Mouse (Mus musculus) stomach, postnatal 0 days (tissue): Measurements from ENCODE around the gene Ifit3. TPM values are rescaled to one million over a fixed set of nuclear protein-coding genes. Genes with fewer than 3 reads are reported as not detected.
"Not testable (repeated sequence)": the region's sequence is repeated elsewhere in the genome, so short reads cannot be mapped to it uniquely, and the experiment has no call there.

Experiments
- ATAC-seq: fragments of 200-750 bp; cut with Nextera tagmentation; 2 replicates; pipeline ENCODE4 v1.8.0; 2017; ENCODE audit not compliant: low FRiP score, low TSS enrichment
- DNase-seq: peaks from one replicate; pipeline ENCODE4 v3.0.0-alpha.2; 2016; ENCODE audit warnings: low spot score
- H3K27ac ChIP-seq: fragments of 300-500 bp; sonication (generic); replicated peaks from 2 replicates; pipeline ENCODE4 v1.5.1; 2014; ENCODE audit warnings: mild to moderate bottlenecking, control low read depth
- H3K27me3 ChIP-seq: fragments of 300-500 bp; sonication (generic); 2 replicates; pipeline ENCODE4 v1.6.1; 2014; ENCODE audit warnings: low read length; ENCODE audit not compliant: control insufficient read depth, insufficient read depth
- H3K36me3 ChIP-seq: fragments of 300-500 bp; sonication (generic); 2 replicates; pipeline ENCODE4 v1.6.1; 2014; ENCODE audit warnings: low read length, mixed read lengths; ENCODE audit not compliant: control insufficient read depth, insufficient read depth
- H3K4me1 ChIP-seq: fragments of 300-500 bp; sonication (generic); replicated peaks from 2 replicates; pipeline ENCODE4 v1.6.1; 2014; ENCODE audit warnings: antibody characterized with exemption; ENCODE audit not compliant: control insufficient read depth, insufficient read depth
- H3K4me2 ChIP-seq: fragments of 300-500 bp; sonication (generic); replicated peaks from 2 replicates; pipeline ENCODE4 v1.6.1; 2014; ENCODE audit warnings: low read depth, mild to moderate bottlenecking, control low read depth, moderate library complexity
- H3K4me3 ChIP-seq: fragments of 300-500 bp; sonication (generic); 2 replicates; pipeline ENCODE4 v1.5.1; 2014; ENCODE audit warnings: low read depth, low read length, control low read depth
- H3K9ac ChIP-seq: fragments of 300-500 bp; sonication (generic); 2 replicates; pipeline ENCODE4 v1.6.1; 2014; ENCODE audit warnings: mild to moderate bottlenecking, low read length, control low read depth, mixed read lengths
- H3K9me3 ChIP-seq: fragments of 300-500 bp; sonication (generic); 2 replicates; pipeline ENCODE4 v1.6.1; 2016; ENCODE audit warnings: low read length; ENCODE audit not compliant: control insufficient read depth
- CTCF ChIP-seq: IDR thresholded peaks from 2 replicates; pipeline ENCODE4 v1.5.1; 2016; ENCODE audit warnings: antibody characterized with exemption, low read depth, mild to moderate bottlenecking, moderate library complexity
- EP300 ChIP-seq: optimal IDR thresholded peaks from 2 replicates; pipeline ENCODE3; 2016; ENCODE audit warnings: antibody characterized with exemption
- WGBS: fragments of 180-500 bp; shearing (Covaris S2); extraction: QIAGEN DNeasy Blood & Tissue Kit; methylation state at CpG from one replicate; pipeline ENCODE4 v1.1.7; 2014; 5-methylcytosine and 5-hydroxymethylcytosine counted together
- polyA plus RNA-seq: library from polyadenylated mRNA; unstranded; fragments of >200 nt; fragmentation: Nextera tagmentation; extraction: Ambion mirVana; gene quantifications from 2 replicates; pipeline ENCODE4 v1.2.1, GENCODE M21; 2015

The Ifit3 gene
- polyA plus RNA-seq, 1 experiment from 2014 or later = 2.7 TPM

DNA sequence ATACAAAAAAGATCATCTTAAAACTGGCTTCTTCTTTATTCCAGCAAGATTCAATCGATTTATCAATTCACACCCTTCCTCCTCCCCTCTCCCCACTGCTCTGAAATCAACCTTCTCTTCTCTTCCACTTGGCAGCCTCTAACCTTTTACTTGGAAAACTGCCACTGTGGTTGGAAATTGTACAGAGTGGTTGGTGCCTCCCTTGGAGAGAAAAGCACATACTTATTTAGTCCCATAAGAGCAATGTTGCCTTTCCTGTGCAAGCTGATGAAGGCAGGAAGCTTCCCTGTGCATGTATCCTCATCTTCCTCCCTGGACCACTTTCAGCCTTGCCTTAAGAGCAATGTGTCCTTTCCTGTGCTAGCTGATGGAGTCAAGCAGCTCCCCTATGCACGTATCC lies 15.0 kb downstream of the Ifit3 start:
- Histone ChIP-seq H3K9ac (no peak overlapping the region), H3K27me3 (no peaks in the 10 kb centered on the region), H3K36me3 (no peaks in the 10 kb centered on the region), H3K9me3 (no peaks in the 10 kb centered on the region), H3K4me2 (no peak overlapping the region), H3K4me1 (0 out of 2 replicates have a peak, but pooled peaks cover 2% of the 10 kb centered on the region), H3K4me3 (no peak overlapping the region), H3K27ac (no peak overlapping the region)
- ATAC-seq (no peak), DNase-seq (no peak)
- 72% methylated on average over 2 of the region's 2 CpGs for WGBS
- no peak for TF ChIP-seq EP300

DNA sequence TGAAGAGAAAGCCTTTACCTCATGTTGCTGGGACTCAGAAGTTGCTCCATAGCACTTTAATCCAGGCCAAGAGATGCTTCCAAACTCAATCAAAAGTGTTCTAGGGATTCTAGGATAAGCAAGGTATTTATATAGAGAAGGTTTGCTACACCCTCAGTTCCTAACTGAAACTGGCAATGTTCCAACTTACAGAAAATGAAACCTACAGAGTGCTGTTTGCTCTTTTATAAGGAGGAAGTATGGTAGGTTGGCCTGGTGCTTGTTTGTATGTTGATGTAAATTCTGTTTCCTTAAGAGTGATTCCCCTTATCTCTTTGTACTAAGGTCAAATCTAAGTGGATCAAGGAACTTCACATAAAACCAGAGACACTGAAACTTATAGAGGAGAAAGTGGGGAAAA lies 15.9 kb downstream of the Ifit3 start:
- H3K27me3 ChIP-seq, H3K27ac ChIP-seq, H3K36me3 ChIP-seq, H3K9me3 ChIP-seq, DNase-seq, H3K4me3 ChIP-seq, H3K4me2 ChIP-seq, H3K9ac ChIP-seq, H3K4me1 ChIP-seq: not testable (repeated sequence)
- peak; percentile 80 for ATAC-seq

DNA sequence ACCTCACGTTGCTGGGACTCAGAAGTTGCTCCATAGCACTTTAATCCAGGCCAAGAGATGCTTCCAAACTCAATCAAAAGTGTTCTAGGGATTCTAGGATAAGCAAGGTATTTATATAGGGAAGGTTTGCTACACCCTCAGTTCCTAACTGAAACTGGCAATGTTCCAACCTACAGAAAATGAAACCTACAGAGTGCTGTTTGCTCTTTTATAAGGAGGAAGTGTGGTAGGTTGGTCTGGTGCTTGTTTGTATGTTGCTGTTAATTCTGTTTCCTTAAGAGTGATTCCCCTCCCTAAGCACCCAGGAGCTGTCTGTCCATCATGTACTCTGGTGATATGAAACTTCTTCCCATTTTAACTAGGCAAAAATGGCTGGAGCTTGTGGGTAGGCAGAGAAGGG lies 18.6 kb downstream of the Ifit3 start, which contains the start of gene Ifit1bl1:
Gene Ifit1bl1, minus strand, starts transcription at position 69 of the 400 bp plus-strand sequence.
- not testable (repeated sequence) for H3K36me3 ChIP-seq, H3K4me2 ChIP-seq, H3K27me3 ChIP-seq, H3K4me1 ChIP-seq, H3K27ac ChIP-seq, H3K4me3 ChIP-seq, DNase-seq, H3K9me3 ChIP-seq, H3K9ac ChIP-seq
- peak; percentile 82 for ATAC-seq
- 36% methylated on average over 1 of the region's 1 CpGs for WGBS

DNA sequence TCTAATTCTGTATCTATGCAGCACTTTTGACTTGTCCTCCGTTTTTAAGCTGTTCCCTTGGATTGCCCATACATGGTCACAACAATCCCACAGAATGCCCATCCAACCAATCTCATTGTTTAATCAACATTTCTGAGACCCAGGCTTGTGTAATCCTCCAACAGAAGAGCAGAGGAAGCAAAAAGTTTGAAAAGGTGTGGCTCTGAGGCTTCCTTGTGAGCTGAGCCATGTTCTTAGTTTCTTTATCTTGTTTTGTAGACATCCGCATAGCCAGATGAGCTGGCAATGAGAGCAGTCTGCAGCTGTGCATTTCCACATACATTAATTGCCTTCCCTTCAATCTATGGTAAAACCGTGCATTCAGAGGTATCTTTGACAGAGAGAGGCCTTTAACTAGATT lies 22.1 kb downstream of the Ifit3 start:
- Histone ChIP-seq H3K9ac (no peak overlapping the region), H3K27me3 (no peaks in the 10 kb centered on the region), H3K9me3 (no peaks in the 10 kb centered on the region), H3K4me2 (no peak overlapping the region), H3K4me1 (no peaks in the 10 kb centered on the region), H3K36me3 (no peaks in the 10 kb centered on the region), H3K4me3 (no peak overlapping the region), H3K27ac (no peak overlapping the region)
- no peak for ATAC-seq
- TF ChIP-seq EP300 (no peak), CTCF (no peak)
- WGBS = 83% methylated on average over 3 of the region's 3 CpGs
- no peak for DNase-seq

DNA sequence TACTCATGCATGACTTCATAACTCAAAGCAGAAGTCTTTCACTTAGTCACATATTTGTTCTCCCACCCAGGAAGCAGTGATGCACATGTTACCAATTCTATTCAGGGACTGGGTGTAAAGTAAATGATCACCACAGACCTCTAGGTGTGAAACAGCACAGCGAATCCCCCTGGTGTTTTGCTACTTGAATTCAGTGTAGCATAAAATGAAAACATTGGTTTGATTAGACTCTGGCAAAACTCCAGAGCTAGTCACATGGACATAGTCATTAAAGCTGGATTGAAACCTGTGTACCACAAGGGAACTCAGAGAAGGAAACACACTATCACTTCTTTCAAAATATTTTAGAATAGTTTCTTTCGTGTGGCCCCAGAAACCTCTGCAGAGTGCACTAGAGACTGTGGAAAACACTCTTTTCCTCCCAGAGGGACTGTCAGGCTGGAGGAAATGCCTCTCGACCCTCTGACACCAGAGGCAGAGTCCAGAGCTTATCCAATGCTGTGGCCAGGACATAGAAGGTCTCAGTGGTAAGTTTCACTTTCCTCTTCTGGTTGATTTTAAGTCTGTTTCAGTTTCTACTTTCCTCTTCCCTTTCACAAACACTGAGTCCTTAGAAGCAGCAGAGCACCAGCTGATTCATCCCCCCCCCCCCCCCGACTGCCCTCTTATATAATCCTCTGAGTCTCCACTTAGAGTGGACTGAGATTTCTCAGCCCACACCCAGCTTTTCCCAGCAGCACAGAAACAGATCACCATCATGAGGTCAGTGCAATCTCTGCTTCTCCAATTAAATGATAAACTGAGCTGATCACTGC lies 24.1 kb downstream of the Ifit3 start, which contains the start of gene Ifit3b:
Gene Ifit3b, plus strand, starts transcription at position 734 of the 815 bp plus-strand sequence.
- DNase-seq (peak; percentile 54), ATAC-seq (peak; percentile 89)
- not testable (repeated sequence) for H3K4me2 ChIP-seq, H3K4me3 ChIP-seq, H3K4me1 ChIP-seq, H3K36me3 ChIP-seq, H3K9me3 ChIP-seq, H3K27me3 ChIP-seq, H3K9ac ChIP-seq
- WGBS = 33% methylated on average over 4 of the region's 4 CpGs
- H3K27ac ChIP-seq = 0 out of 2 replicates have a peak within 1 kb of the TSS, but pooled peaks have one; percentile 61

DNA sequence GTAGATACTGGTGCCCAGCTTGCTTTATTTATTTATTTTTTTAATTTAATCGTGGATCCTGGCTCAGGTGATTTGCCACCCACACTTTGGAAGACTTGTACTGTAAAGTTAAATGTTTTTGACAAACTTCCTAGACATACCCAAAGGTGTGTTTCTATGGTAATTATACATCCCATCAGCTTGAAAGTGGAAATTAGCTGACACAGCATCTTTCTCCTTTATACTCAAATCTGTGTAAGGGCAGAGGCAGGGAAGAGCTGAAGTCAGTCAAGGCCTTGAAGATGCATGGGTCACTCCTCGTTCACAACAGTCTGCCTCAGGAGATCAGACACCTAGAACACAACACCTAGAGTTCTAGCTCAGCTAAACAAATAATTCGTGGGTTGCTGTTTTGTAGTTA lies 26.8 kb downstream of the Ifit3 start:
- not testable (repeated sequence) for H3K4me2 ChIP-seq, H3K9me3 ChIP-seq, DNase-seq, H3K36me3 ChIP-seq, H3K4me1 ChIP-seq, H3K9ac ChIP-seq, H3K4me3 ChIP-seq, H3K27ac ChIP-seq, ATAC-seq, H3K27me3 ChIP-seq
- WGBS = 76% methylated on average over 3 of the region's 3 CpGs

DNA sequence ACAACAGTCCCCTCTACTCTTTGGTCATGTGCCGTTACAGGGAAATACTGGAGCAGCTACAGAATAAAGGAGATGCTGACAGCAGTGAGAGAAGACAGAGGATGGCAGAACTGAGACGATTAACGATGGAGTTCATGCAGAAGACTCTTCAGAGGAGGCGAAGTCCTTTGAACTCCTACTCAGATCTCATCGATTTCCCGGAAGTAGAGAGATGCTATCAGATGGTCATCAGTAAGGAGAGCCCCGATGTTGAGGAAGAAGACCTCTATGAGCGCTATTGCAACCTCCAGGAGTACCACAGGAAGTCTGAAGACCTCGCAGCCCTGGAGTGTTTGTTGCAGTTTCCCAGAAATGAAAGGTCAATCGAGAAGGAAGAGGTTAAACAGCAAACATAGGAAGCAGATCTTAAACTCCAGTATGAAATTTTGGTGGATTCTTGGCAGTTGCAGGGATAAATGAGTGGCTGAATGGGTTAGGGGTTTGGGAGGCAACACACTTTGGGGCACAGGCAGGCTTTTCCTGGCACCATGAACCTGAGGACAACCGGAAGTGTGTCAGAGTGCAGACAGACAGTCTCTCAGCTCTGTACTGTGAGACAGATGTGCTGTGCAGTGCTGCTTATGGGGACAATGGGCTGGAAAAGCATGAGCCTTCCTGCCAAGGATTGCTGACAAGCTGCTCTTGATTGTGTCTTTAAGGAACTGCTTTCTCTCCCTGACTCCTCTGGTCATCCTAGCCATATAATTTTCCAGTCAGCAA lies 29.1 kb downstream of the Ifit3 start:
- not testable (repeated sequence) for H3K27ac ChIP-seq, H3K9me3 ChIP-seq, H3K4me3 ChIP-seq, H3K4me2 ChIP-seq, H3K4me1 ChIP-seq, H3K9ac ChIP-seq, ATAC-seq, H3K36me3 ChIP-seq, DNase-seq, H3K27me3 ChIP-seq
- 80% methylated on average over 5 of the region's 11 CpGs for WGBS
